Mouse (Mus musculus): ENCODE results near the gene Tmprss11f.
"Not testable (repeated sequence)": the region's sequence is repeated elsewhere in the genome, so short reads cannot be mapped to it uniquely, and the experiment has no call there.

Tmprss11f gene

GRCm38 (mm10) chr5:86632324-86632723 is at the start of gene Tmprss11f:
TSS of gene Tmprss11f (minus strand) at chr5:86632424.
- no peak for DNase-seq (ENCODE audit: low spot score)

GRCm38 (mm10) chr5:86676262-86676661 is 44.0 kb upstream of the Tmprss11f start, which contains the start of gene Tmprss11b:
TSS of gene Tmprss11b (minus strand) at chr5:86676362.
- DNase-seq (ENCODE audit: low spot score): no peak

GRCm38 (mm10) chr5:86649185-86649584 is 17.0 kb upstream of the Tmprss11f start:
- DNase-seq (ENCODE audit: low spot score): peak; percentile 14

- no peak for DNase-seq (ENCODE audit: low spot score)
Observed at GRCm38 (mm10) chr5:86640795-86641194, 8.6 kb upstream of the Tmprss11f start.

- DNase-seq (ENCODE audit: low spot score): no peak
Observed at GRCm38 (mm10) chr5:86630700-86631099, 1.5 kb downstream of the Tmprss11f start.

- DNase-seq (ENCODE audit: low spot score): no peak
Observed at GRCm38 (mm10) chr5:86621778-86622177, 10.4 kb downstream of the Tmprss11f start.

- no peak for DNase-seq (ENCODE audit: low spot score)
Observed at GRCm38 (mm10) chr5:86585896-86586295, 46.3 kb downstream of the Tmprss11f start.

- DNase-seq (ENCODE audit: low spot score): no peak
Observed at GRCm38 (mm10) chr5:86582618-86583017, 49.6 kb downstream of the Tmprss11f start.

GRCm38 (mm10) chr5:86581998-86582397 is 50.2 kb downstream of the Tmprss11f start:
- DNase-seq (ENCODE audit: low spot score): no peak

GRCm38 (mm10) chr5:86578761-86579160 is 53.5 kb downstream of the Tmprss11f start:
- not testable (repeated sequence) for DNase-seq (ENCODE audit: low spot score)

- DNase-seq (ENCODE audit: low spot score): no peak
Observed at GRCm38 (mm10) chr5:86546693-86547092, 85.5 kb downstream of the Tmprss11f start.

- DNase-seq (ENCODE audit: low spot score): no peak
Observed at GRCm38 (mm10) chr5:86540601-86541000, 91.6 kb downstream of the Tmprss11f start.

GRCm38 (mm10) chr5:86528725-86529124 is 103.5 kb downstream of the Tmprss11f start:
- DNase-seq (ENCODE audit: low spot score): no peak

- DNase-seq (ENCODE audit: low spot score): no peak
Observed at GRCm38 (mm10) chr5:86518500-86518899, 113.7 kb downstream of the Tmprss11f start, which contains the start of gene Tmprss11g. TSS of gene Tmprss11g (minus strand) at chr5:86518600.

GRCm38 (mm10) chr5:86511538-86511937 is 120.7 kb downstream of the Tmprss11f start:
- DNase-seq (ENCODE audit: low spot score): no peak

- DNase-seq (ENCODE audit: low spot score): no peak
Observed at GRCm38 (mm10) chr5:86493453-86493852, 138.8 kb downstream of the Tmprss11f start.

- DNase-seq (ENCODE audit: low spot score): peak; percentile 2
Observed at GRCm38 (mm10) chr5:86482562-86482961, 149.7 kb downstream of the Tmprss11f start.

- DNase-seq (ENCODE audit: low spot score): peak; percentile 0
Observed at GRCm38 (mm10) chr5:86482031-86482430, 150.2 kb downstream of the Tmprss11f start.

- no peak for DNase-seq (ENCODE audit: low spot score)
Observed at GRCm38 (mm10) chr5:86473859-86474258, 158.4 kb downstream of the Tmprss11f start.

All from left cerebral cortex, adult 11 months (tissue).